Mouse (Mus musculus) MEL (cell line): ENCODE measurements around the gene Gm2115. TPM values are rescaled to one million over a fixed set of nuclear protein-coding genes. Genes with fewer than 3 reads are reported as not detected.

Experiments used
- DNase-seq: peaks from one replicate; pipeline ENCODE4 v3.0.0; 2011; ENCODE audit warnings: low read depth, low spot score
- H3K27ac ChIP-seq: 2 replicates; pipeline ENCODE4 v1.5.1; 2012; ENCODE audit warnings: low read depth, mild to moderate bottlenecking, control low read depth, low read length, moderate library complexity; ENCODE audit not compliant: control insufficient read depth
- H3K27me3 ChIP-seq, 2 experiments: fragments of 150-350 bp in 1 of 2; sonication (generic) in 1 of 2; 2 replicates each; pipeline ENCODE4 v1.6.1; 2012; ENCODE audit warnings: low read length in 2 of 2, mild to moderate bottlenecking in 2 of 2, improper control_type of control experiment in 1 of 2, moderate library complexity in 1 of 2; ENCODE audit not compliant: insufficient read depth in 2 of 2, control insufficient read depth in 1 of 2
- H3K36me3 ChIP-seq, 2 experiments: 2 replicates each; pipeline ENCODE4 v1.6.1; 2012 to 2014; ENCODE audit warnings: low read length in 2 of 2, improper control_type of control experiment in 1 of 2, inconsistent platforms in 1 of 2, mild to moderate bottlenecking in 1 of 2; ENCODE audit not compliant: insufficient read depth in 2 of 2, control insufficient read depth in 1 of 2
- H3K4me1 ChIP-seq, 2 experiments: fragments of 150-350 bp in 1 of 2; sonication (generic) in 1 of 2; 2 replicates each; pipeline ENCODE4 v1.6.1; 2012; ENCODE audit warnings: low read length in 2 of 2, improper control_type of control experiment in 1 of 2, mild to moderate bottlenecking in 1 of 2; ENCODE audit not compliant: insufficient read depth in 2 of 2, control insufficient read depth in 1 of 2
- H3K4me3 ChIP-seq, 2 experiments: fragments of 150-350 bp in 1 of 2; sonication (generic) in 1 of 2; 2 replicates each; pipeline ENCODE4 v1.5.1; 2012; ENCODE audit warnings: low read depth in 2 of 2, low read length in 2 of 2, mild to moderate bottlenecking in 2 of 2, moderate library complexity in 2 of 2, control low read depth in 1 of 2, improper control_type of control experiment in 1 of 2; ENCODE audit not compliant: control insufficient read depth in 1 of 2, insufficient read depth in 1 of 2
- H3K79me2 ChIP-seq: 2 replicates; pipeline ENCODE4 v1.6.1; 2012; ENCODE audit warnings: mild to moderate bottlenecking, low read length, moderate library complexity; ENCODE audit not compliant: control insufficient read depth, poor library complexity, insufficient read depth
- H3K9ac ChIP-seq: 2 replicates; pipeline ENCODE4 v1.6.1; 2012; ENCODE audit warnings: low read depth, mild to moderate bottlenecking, control low read depth, low read length, moderate library complexity; ENCODE audit not compliant: control insufficient read depth, poor library complexity, severe bottlenecking
- H3K9me3 ChIP-seq: fragments of 150-350 bp; sonication (generic); replicated peaks from 2 replicates; pipeline ENCODE4 v1.6.1; 2012; ENCODE audit warnings: mild to moderate bottlenecking, low read length, improper control_type of control experiment, moderate library complexity; ENCODE audit not compliant: insufficient read depth
- BHLHE40 ChIP-seq: IDR thresholded peaks from 2 replicates; pipeline ENCODE4 v1.6.1; 2012; ENCODE audit warnings: low read depth, mild to moderate bottlenecking, inconsistent platforms, low read length, improper control_type of control experiment, borderline replicate concordance
- CHD1 ChIP-seq: IDR thresholded peaks from 2 replicates; pipeline ENCODE4 v1.6.1; 2012; ENCODE audit warnings: low read depth, mild to moderate bottlenecking, inconsistent platforms, low read length, improper control_type of control experiment
- CHD2 ChIP-seq: IDR thresholded peaks from 2 replicates; pipeline ENCODE4 v1.6.1; 2011; ENCODE audit warnings: low read length, improper control_type of control experiment
- CTCF ChIP-seq, 3 experiments: IDR thresholded peaks in 2 of 3; conservative IDR thresholded peaks in 1 of 3; 2 replicates each; pipeline ENCODE4 v1.5.1; 2011 to 2012; ENCODE audit warnings: low read length in 3 of 3, low read depth in 2 of 3, mild to moderate bottlenecking in 2 of 3, improper control_type of control experiment in 1 of 3, inconsistent platforms in 1 of 3, mixed read lengths in 1 of 3, moderate library complexity in 1 of 3; ENCODE audit not compliant: control insufficient read depth in 1 of 3, insufficient read depth in 1 of 3, poor library complexity in 1 of 3, severe bottlenecking in 1 of 3
- E2F4 ChIP-seq: IDR thresholded peaks from 2 replicates; pipeline ENCODE4 v1.6.1; 2011; ENCODE audit warnings: low read depth, low read length, improper control_type of control experiment, borderline replicate concordance
- EP300 ChIP-seq, 2 experiments: IDR thresholded peaks; 2 replicates each; pipeline ENCODE4 v1.6.1; 2011; ENCODE audit warnings: improper control_type of control experiment in 2 of 2, low read length in 2 of 2, low read depth in 1 of 2, mild to moderate bottlenecking in 1 of 2
- GABPA ChIP-seq: IDR thresholded peaks from 2 replicates; pipeline ENCODE4 v1.6.1; 2012; ENCODE audit warnings: low read depth, mild to moderate bottlenecking, inconsistent platforms, low read length, improper control_type of control experiment, moderate library complexity
- JUND ChIP-seq: IDR thresholded peaks from 2 replicates; pipeline ENCODE4 v1.6.1; 2011; ENCODE audit warnings: low read depth, mild to moderate bottlenecking, improper control_type of control experiment, low read length
- KAT2A ChIP-seq: conservative IDR thresholded peaks from 2 replicates; pipeline ENCODE4 v1.6.1; 2012; ENCODE audit warnings: low read depth, low read length, improper control_type of control experiment, inconsistent platforms
- MAZ ChIP-seq: IDR thresholded peaks from 2 replicates; pipeline ENCODE4 v1.6.1; 2012; ENCODE audit warnings: low read depth, mild to moderate bottlenecking, inconsistent platforms, low read length, improper control_type of control experiment
- MEF2A ChIP-seq: IDR thresholded peaks from 2 replicates; pipeline ENCODE4 v1.6.1; 2014; ENCODE audit warnings: low read depth, mild to moderate bottlenecking, inconsistent platforms, low read length, improper control_type of control experiment; ENCODE audit not compliant: poor library complexity, insufficient replicate concordance, severe bottlenecking; ENCODE audit errors: extremely low read depth
- MXI1 ChIP-seq: IDR thresholded peaks from 2 replicates; pipeline ENCODE4 v1.6.1; 2011; ENCODE audit warnings: mild to moderate bottlenecking, low read depth, low read length, improper control_type of control experiment
- MYB ChIP-seq: IDR thresholded peaks from 2 replicates; pipeline ENCODE4 v1.6.1; 2011; ENCODE audit warnings: mild to moderate bottlenecking, low read depth, low read length, improper control_type of control experiment
- MYC ChIP-seq: IDR thresholded peaks from 2 replicates; pipeline ENCODE4 v1.6.1; 2011; ENCODE audit warnings: low read depth, mild to moderate bottlenecking, low read length, improper control_type of control experiment, moderate library complexity
- NELFE ChIP-seq: IDR thresholded peaks from 2 replicates; pipeline ENCODE4 v1.6.1; 2011; ENCODE audit warnings: low read depth, low read length, improper control_type of control experiment
- NRF1 ChIP-seq: IDR thresholded peaks from 2 replicates; pipeline ENCODE4 v1.6.1; 2014; ENCODE audit warnings: low read depth, mild to moderate bottlenecking, inconsistent platforms, low read length, improper control_type of control experiment, moderate library complexity; ENCODE audit not compliant: poor library complexity, insufficient read depth, severe bottlenecking
- POLR2A ChIP-seq, 2 experiments: IDR thresholded peaks; 2 replicates each; pipeline ENCODE4 v1.6.1; 2011 to 2012; ENCODE audit warnings: low read length in 2 of 2, mild to moderate bottlenecking in 2 of 2, control low read depth in 1 of 2, improper control_type of control experiment in 1 of 2, low read depth in 1 of 2, moderate library complexity in 1 of 2; ENCODE audit not compliant: control insufficient read depth in 1 of 2, insufficient read depth in 1 of 2, poor library complexity in 1 of 2
- POLR2AphosphoS2 ChIP-seq: IDR thresholded peaks from 2 replicates; pipeline ENCODE4 v1.6.1; 2011; ENCODE audit warnings: low read length, improper control_type of control experiment
- TBP ChIP-seq: IDR thresholded peaks from 2 replicates; pipeline ENCODE4 v1.8.0; 2011; ENCODE audit warnings: low read depth, low read length, improper control_type of control experiment
- UBTF ChIP-seq: IDR thresholded peaks from 2 replicates; pipeline ENCODE4 v1.6.1; 2012; ENCODE audit warnings: low read depth, mild to moderate bottlenecking, inconsistent platforms, low read length, improper control_type of control experiment, moderate library complexity, borderline replicate concordance; ENCODE audit not compliant: insufficient read depth
- USF1 ChIP-seq: IDR thresholded peaks from 2 replicates; pipeline ENCODE4 v1.6.1; 2014; ENCODE audit warnings: low read depth, mild to moderate bottlenecking, inconsistent platforms, low read length, improper control_type of control experiment, moderate library complexity
- ZC3H11A ChIP-seq: IDR thresholded peaks from 2 replicates; pipeline ENCODE4 v1.6.1; 2012; ENCODE audit warnings: low read depth, mild to moderate bottlenecking, inconsistent platforms, low read length, improper control_type of control experiment
- ZNF384 ChIP-seq: IDR thresholded peaks from 2 replicates; pipeline ENCODE4 v1.6.1; 2012; ENCODE audit warnings: low read depth, mild to moderate bottlenecking, inconsistent platforms, low read length, improper control_type of control experiment
- polyA plus RNA-seq, 2 experiments: library from polyadenylated mRNA; stranded (reverse) in 1 of 2; unstranded in 1 of 2; fragments of >175 nt in 1 of 2; fragments of >200 nt in 1 of 2; gene quantifications; 2 replicates each; pipeline versions ENCODE4 v1.2.1 to v1.2.4; 2012; ENCODE audit warnings: low replicate concordance in 2 of 2, low read depth in 1 of 2; ENCODE audit not compliant: insufficient read length in 2 of 2, insufficient read depth in 1 of 2, missing spikeins in 1 of 2
- total RNA-seq: library from RNA; depleted of rRNA; stranded (reverse); fragments of 300-350 nt; gene quantifications from 2 replicates; pipeline ENCODE4 v1.2.3, GENCODE M21; 2012

Gm2115 gene
- total and polyA plus RNA-seq, 3 experiments = not detected

DNA sequence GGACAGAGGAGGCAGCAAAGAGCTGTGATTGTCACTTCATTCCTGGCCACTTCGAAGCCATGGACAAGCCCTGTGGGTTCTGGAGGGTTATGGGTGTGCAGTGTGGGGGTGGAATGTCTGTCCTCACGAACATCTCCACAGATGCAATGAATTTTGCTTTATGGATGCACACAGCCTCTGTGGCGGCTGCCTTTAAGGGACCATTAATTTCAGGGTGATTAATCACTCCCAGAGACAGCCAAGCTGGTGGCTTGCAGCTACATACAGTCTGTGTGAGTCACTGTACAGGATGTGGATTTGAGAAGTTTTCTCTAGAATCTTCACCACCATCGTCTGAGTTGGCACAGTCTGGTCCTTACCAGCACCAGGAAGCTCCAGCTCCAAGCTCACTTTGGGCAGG, 17.9 kb downstream of the Gm2115 start:
- Histone ChIP-seq H3K4me1 (no peaks in the 10 kb centered on the region), H3K4me3 (no peak overlapping the region), H3K27me3 (no peaks in the 10 kb centered on the region; a peak in 1 of 4 replicates), H3K9ac (no peak overlapping the region), H3K9me3 (no peaks in the 10 kb centered on the region), H3K36me3 (no peaks in the 10 kb centered on the region), H3K27ac (no peak overlapping the region), H3K79me2 (no peaks in the 10 kb centered on the region)
- DNase-seq = no peak
- no peak for TF ChIP-seq BHLHE40
- no peak for TF ChIP-seq NRF1
- TF ChIP-seq E2F4 = no peak
- no peak for TF ChIP-seq POLR2A (IDR thresholded peaks at IDR 0.05; ENCODE audit: control insufficient read depth in 1 of 2, insufficient read depth in 1 of 2, low read depth in 1 of 2, low read length in 2 of 2, poor library complexity in 1 of 2)
- TF ChIP-seq USF1 = no peak
- no peak for TF ChIP-seq CTCF (IDR thresholded peaks at IDR 0.05 in 2 of 3, conservative IDR thresholded peaks at IDR 0.05 in 1 of 3; ENCODE audit: control insufficient read depth in 1 of 3, insufficient read depth in 1 of 3, low read depth in 2 of 3, low read length in 3 of 3, poor library complexity in 1 of 3, severe bottlenecking in 1 of 3)
- TF ChIP-seq MYB = no peak
- no peak for TF ChIP-seq CHD2
- no peak for TF ChIP-seq ZNF384
- TF ChIP-seq TBP = no peak
- no peak for TF ChIP-seq POLR2AphosphoS2
- no peak for TF ChIP-seq NELFE
- no peak for TF ChIP-seq UBTF
- no peak for TF ChIP-seq EP300 (IDR thresholded peaks at IDR 0.05; ENCODE audit: low read depth in 1 of 2, low read length in 2 of 2)
- no peak for TF ChIP-seq KAT2A

DNA sequence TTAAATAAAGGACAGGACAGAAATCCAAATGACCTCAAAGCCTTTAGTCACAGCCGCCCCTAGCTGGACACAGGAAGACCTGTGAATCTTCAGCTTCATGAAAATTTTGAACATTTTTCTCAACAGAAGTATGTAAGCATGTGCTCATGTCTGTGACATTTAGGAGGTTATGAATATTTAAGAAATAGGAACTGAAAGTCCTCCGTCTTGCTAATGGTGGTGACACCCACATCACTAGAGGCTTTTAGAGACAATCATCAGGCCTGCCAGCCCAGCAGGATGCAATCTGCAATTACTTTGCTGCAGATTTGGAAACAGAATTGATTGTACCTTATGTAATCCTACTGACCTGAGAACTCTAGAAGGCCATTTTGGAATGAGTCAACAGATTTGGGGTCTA, 22.7 kb downstream of the Gm2115 start:
- Histone ChIP-seq H3K4me3 (no peak overlapping the region), H3K27me3 (no peaks in the 10 kb centered on the region; a peak in 1 of 4 replicates), H3K79me2 (no peaks in the 10 kb centered on the region), H3K4me1 (no peaks in the 10 kb centered on the region), H3K9ac (no peak overlapping the region), H3K9me3 (no peaks in the 10 kb centered on the region), H3K36me3 (no peaks in the 10 kb centered on the region), H3K27ac (no peak overlapping the region)
- TF ChIP-seq ZC3H11A = no peak
- no peak for TF ChIP-seq GABPA
- no peak for TF ChIP-seq MEF2A
- no peak for TF ChIP-seq E2F4
- no peak for TF ChIP-seq UBTF
- no peak for DNase-seq

DNA sequence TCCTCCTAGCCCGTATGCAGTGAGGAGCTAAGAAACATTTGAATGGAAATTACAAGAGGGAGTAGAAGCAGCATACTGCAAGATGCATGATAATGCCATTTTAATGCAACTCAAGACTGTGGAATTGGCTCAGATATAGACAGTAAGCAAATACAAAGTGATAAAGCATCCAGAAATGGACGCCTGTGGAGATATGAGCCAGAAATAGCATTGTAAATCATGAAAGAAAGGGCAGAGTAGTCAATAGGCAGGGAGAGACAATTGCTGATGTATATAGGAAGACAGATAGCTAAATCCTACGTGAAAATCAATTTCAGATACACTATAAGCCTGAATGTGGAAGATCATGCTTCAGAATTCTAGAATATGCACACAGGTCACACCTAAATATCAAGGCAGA, 26.5 kb downstream of the Gm2115 start:
- Histone ChIP-seq H3K9me3 (no peaks in the 10 kb centered on the region), H3K4me3 (no peak overlapping the region), H3K4me1 (no peaks in the 10 kb centered on the region), H3K79me2 (no peaks in the 10 kb centered on the region), H3K27me3 (no peaks in the 10 kb centered on the region), H3K9ac (no peak overlapping the region), H3K27ac (no peak overlapping the region), H3K36me3 (no peaks in the 10 kb centered on the region)
- TF ChIP-seq CHD1 (no peak), JUND (no peak), MAZ (no peak), MEF2A (no peak), MYC (no peak), MXI1 (no peak), CTCF (IDR thresholded peaks at IDR 0.05 in 2 of 3, conservative IDR thresholded peaks at IDR 0.05 in 1 of 3; ENCODE audit: control insufficient read depth in 1 of 3, insufficient read depth in 1 of 3, low read depth in 2 of 3, low read length in 3 of 3, poor library complexity in 1 of 3, severe bottlenecking in 1 of 3) (no peak), E2F4 (no peak)
- no peak for DNase-seq
